Mouse (Mus musculus) inflammation-experienced regulatory T-cells (primary cell): ENCODE data around the gene Slf2. TPM values are rescaled to one million over a fixed set of nuclear protein-coding genes. Genes with fewer than 3 reads are reported as not detected.

Experiments used
- polyA plus RNA-seq, 2 experiments: library from polyadenylated mRNA; unstranded; fragments of 100-300 nt; shearing (Covaris generic); gene quantifications; one replicate each; pipeline ENCODE4 v1.2.1; 2017

Gene Slf2
- 10 to 100 TPM; 35.8 to 41.4 TPM for polyA plus RNA-seq

DNA sequence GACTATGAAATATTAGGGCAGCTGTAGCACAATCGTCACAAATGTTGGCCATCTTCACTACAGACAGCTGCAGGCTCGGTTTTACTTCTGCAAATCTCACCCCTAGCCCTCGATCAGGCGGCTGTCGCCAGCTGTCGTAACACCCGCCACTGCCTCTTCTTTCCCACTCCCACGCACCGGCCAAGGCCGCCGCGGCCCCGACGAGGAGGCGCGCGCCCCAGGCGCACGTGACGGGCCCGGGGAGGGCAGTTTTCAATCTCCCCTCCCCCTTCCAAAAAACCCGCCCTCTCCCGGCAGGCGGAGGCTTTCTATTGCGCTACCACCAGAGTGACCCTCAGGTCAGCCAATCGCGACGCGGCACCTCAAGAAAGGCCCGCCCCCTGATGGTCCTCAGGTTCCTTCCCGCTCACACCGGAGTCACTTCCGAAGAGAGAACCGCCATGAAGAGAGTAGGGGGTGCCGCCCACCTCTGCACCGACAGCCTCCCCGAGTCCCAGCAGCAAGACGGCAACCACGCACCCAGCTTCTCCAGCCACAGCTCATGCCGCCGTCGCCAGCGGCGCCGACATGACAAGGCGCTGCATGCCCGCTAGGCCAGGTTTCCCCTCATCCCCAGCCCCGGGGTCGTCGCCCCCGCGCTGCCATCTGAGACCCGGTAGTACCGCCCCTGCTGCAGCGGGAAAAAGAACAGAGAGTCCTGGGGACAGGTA is at the start of gene Slf2:
Slf2 (plus strand) TSS at position 408 of the 710 bp plus-strand sequence.

DNA sequence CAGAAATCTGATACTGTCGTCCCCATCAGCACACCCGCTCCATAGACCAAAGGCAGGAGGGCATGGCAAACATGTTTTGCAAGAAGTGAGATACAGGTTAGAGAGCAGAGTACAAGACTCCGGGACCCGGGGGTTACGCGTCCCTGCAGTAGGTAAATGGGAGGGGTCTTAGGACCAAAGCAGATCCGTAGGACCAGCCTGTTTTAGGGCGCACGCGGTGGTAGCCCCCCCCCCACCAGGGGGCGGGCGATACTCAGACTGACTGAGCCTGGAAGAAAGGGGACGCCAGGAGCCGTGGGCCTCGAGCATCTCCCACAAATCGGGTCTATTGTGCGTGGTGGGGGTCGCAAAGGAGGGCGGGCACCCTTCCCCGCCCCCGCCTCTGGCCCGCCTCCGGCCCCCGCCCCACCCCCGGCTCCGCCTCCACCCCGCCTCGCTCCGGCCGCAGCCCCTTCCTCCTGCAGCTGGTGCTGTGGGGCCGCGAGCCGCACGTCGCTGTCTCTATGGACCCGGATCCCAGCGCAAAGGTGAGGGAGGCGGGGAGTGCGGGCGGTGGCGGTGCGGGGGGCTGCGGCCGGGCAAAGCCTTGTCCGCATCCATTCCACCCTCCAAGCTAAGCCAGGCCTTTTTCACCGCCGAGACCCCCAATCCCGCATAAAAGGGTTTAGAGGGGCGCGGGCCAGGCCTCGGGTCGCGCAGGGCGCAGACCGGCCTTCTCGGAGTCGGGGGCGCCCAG is 58.0 kb downstream of the Slf2 start, which contains the start of gene Sema4g:
Sema4g (plus strand) TSS at position 271 of the 736 bp plus-strand sequence.

DNA sequence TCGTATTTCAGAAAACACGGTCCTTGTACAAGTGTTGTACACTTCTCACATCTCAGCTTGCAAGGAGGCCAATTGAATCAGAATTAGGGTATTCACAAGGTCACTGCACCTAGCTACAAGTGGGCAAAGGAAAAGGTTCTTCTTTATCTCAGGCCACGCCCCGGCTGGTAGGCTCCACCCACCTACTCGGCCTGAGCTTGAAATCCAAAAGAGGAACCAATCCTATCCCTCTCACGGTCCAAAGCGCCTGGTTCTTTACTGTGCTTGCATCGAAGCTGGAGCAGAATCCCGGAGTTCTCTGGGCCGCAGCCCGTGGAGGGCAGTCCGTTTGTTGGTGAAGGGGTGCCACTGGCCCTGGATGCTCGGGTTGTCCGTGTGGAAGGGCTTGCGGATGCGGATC is 74.5 kb downstream of the Slf2 start, which contains the start of gene Twnk:
Twnk (plus strand) TSS at position 220 of the 400 bp plus-strand sequence.

DNA sequence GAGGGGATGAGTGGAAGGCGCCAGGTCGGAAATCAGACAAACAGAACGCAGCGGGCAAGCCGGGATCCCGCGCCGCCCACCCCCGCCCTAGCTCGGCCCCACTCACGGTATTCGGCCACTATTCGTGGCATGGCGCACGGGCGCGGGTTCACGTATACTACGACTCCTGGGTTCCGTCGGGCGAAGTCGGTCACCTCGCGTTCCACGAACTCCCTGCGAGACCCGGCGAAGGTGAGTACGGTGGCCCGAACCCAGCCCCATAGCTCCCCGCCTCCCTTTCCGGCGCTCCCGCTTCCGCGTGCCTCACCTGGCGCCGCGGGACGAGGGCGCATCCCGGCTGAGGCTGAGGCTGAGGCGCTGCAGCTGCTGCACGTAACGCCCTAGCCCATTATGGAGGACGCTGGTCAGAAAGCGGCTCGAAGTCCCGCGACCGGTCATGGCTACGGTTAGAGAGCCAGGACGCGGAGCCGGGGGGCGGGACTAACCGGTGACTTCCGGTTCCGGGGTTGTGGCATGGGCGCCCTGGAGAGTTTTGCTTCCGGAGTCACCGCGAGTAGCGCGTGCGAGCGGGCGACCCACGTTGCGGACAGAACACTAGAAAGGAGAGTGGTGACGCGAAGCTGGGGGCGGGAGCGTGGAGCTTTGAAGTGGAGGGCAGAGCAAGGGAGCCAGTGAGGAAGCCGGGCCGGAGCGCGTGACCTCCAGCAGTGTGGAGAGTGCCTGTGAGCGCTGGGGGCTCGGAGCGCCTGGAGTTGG is 75.2 kb downstream of the Slf2 start, which contains the start of gene Mrpl43:
Mrpl43 (minus strand) TSS at position 486 of the 756 bp plus-strand sequence.

DNA sequence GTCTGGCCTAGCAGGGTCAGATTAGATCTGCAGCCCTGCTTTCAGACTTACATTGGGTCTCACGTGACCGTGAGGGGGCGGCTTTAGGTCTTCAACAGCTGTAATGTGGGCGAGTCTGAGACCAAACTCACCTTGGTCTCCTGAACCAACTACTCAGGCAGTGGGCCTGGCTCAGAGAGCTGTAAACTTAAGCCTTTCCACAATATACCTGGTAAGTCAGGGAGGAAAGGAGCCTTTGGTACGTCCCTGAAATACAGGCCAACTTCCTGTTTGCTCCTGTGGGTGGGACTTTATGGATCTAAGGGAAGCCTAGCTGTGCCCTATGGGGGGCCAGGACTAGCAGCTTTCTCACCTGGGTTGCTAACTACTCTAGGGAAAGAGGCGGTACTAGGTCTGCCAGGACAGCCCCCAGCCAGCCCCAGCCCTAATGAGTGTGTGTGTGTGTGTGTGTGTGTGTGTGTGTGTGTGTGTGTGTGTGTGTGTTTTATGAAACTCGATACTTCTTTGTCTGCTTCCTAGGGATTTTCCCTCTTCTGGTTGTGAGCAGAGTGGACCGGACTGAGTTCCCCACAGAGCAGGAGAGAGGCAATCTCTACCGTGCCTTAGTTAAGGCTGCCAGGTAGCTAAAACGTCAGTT is 83.5 kb downstream of the Slf2 start, which contains the start of gene Lzts2:
Lzts2 (plus strand) TSS at position 80 of the 637 bp plus-strand sequence.

Other genes with a start within 250 kb of the Slf2 start
- 1 to 10 TPM in 1 of 2 experiments, not detected in 1; 3.0 TPM for gene Pax2, start 175.1 kb upstream of the Slf2 start, polyA plus RNA-seq
- 1 to 10 TPM in 1 of 2 experiments, under 1 TPM in 1; 0.36 to 1.4 TPM for gene Sema4g, start 58.0 kb downstream of the Slf2 start, polyA plus RNA-seq
- 10 to 100 TPM; 13.5 to 15.4 TPM for gene Twnk, start 74.5 kb downstream of the Slf2 start, polyA plus RNA-seq
- gene Mrpl43, start 75.3 kb downstream of the Slf2 start, polyA plus RNA-seq = 10 to 100 TPM; 54.3 to 60.8 TPM
- 1 to 10 TPM; 6.6 to 7.6 TPM for gene Lzts2, start 83.3 kb downstream of the Slf2 start, polyA plus RNA-seq
- under 1 TPM; 0.41 to 0.76 TPM for gene Pdzd7, start 114.6 kb downstream of the Slf2 start, polyA plus RNA-seq
- gene Sfxn3, start 116.4 kb downstream of the Slf2 start, polyA plus RNA-seq = 10 to 100 TPM; 68.5 to 71.5 TPM
- 1 to 10 TPM in 1 of 2 experiments, under 1 TPM in 1; 0.37 to 1.6 TPM for gene Kazald1, start 144.1 kb downstream of the Slf2 start, polyA plus RNA-seq
- gene Tlx1, start 219.5 kb downstream of the Slf2 start, polyA plus RNA-seq = not detected